Mouse (Mus musculus) cortical plate, adult 2 months (tissue): ENCODE results near the gene Trim38.

Experiments
- CTCF ChIP-seq: fragments of 200-500 bp; IDR thresholded peaks from 2 replicates; pipeline ENCODE4 v1.5.1; 2011; ENCODE audit warnings: mild to moderate bottlenecking, control low read depth, low read length; ENCODE audit not compliant: insufficient read depth; ENCODE audit errors: extremely low read depth
- POLR2A ChIP-seq: fragments of 200-500 bp; IDR thresholded peaks from 2 replicates; pipeline ENCODE4 v1.6.1; 2011; ENCODE audit warnings: mild to moderate bottlenecking, low read length, control low read depth; ENCODE audit not compliant: insufficient read depth; ENCODE audit errors: extremely low read depth

- TF ChIP-seq CTCF (no peak), POLR2A (no peak)
These were observed 52.5 kb downstream of the Trim38 start for GRCm38 (mm10) chr13:23822213-23822612.
